Mouse (Mus musculus): Measurements from ENCODE around the gene Zfp369. TPM values are rescaled to one million over a fixed set of nuclear protein-coding genes. Genes with fewer than 3 reads are reported as not detected.

Gene Zfp369
- polyA plus RNA-seq, 1 experiment: 4.4 TPM

Other genes with a start within 250 kb of the Zfp369 start
- not detected for gene Spata31d1c, start 245.8 kb upstream of the Zfp369 start, polyA plus RNA-seq (2012; fragmentation: generic; extraction: Trizol)
- gene Prss47, start 226.1 kb upstream of the Zfp369 start, polyA plus RNA-seq (2012; fragmentation: generic; extraction: Trizol): not detected
- 7.3 TPM for gene Mfsd14b, start 165.8 kb upstream of the Zfp369 start, polyA plus RNA-seq (2012; fragmentation: generic; extraction: Trizol)
- gene Olfr465-ps1, start 140.7 kb upstream of the Zfp369 start, polyA plus RNA-seq (2012; fragmentation: generic; extraction: Trizol): not detected
- not detected for gene Olfr466, start 128.6 kb upstream of the Zfp369 start, polyA plus RNA-seq (2012; fragmentation: generic; extraction: Trizol)
- not detected for gene Nlrp4f, start 72.8 kb upstream of the Zfp369 start, polyA plus RNA-seq (2012; fragmentation: generic; extraction: Trizol)
- 0.02 TPM for gene Gm10775, start 19.3 kb upstream of the Zfp369 start, polyA plus RNA-seq (2012; fragmentation: generic; extraction: Trizol)
- gene Gm10139, start 233.9 kb downstream of the Zfp369 start, polyA plus RNA-seq (2012; fragmentation: generic; extraction: Trizol): not detected